Mouse (Mus musculus) frontal cortex, postnatal 14 days (tissue): ENCODE data around the gene Pou5f1.
A peak's percentile ranks its signal among the peaks of the same experiment; 100 is the strongest.

Source experiments
- DNase-seq, 2 experiments: peaks; one replicate each; pipeline ENCODE4 v3.0.0; 2022; ENCODE audit warnings: low spot score in 2 of 2

The Pou5f1 gene

GRCm38 (mm10) chr17:35513886-35514285 lies 8.1 kb downstream of the Pou5f1 start:
- DNase-seq, result peak in 1 of 2 experiments; percentile 59

GRCm38 (mm10) chr17:35514756-35515155 lies 8.9 kb downstream of the Pou5f1 start:
- DNase-seq, result no peak

- no peak for DNase-seq
These were observed 10.3 kb downstream of the Pou5f1 start for GRCm38 (mm10) chr17:35515911-35516640.

DNA sequence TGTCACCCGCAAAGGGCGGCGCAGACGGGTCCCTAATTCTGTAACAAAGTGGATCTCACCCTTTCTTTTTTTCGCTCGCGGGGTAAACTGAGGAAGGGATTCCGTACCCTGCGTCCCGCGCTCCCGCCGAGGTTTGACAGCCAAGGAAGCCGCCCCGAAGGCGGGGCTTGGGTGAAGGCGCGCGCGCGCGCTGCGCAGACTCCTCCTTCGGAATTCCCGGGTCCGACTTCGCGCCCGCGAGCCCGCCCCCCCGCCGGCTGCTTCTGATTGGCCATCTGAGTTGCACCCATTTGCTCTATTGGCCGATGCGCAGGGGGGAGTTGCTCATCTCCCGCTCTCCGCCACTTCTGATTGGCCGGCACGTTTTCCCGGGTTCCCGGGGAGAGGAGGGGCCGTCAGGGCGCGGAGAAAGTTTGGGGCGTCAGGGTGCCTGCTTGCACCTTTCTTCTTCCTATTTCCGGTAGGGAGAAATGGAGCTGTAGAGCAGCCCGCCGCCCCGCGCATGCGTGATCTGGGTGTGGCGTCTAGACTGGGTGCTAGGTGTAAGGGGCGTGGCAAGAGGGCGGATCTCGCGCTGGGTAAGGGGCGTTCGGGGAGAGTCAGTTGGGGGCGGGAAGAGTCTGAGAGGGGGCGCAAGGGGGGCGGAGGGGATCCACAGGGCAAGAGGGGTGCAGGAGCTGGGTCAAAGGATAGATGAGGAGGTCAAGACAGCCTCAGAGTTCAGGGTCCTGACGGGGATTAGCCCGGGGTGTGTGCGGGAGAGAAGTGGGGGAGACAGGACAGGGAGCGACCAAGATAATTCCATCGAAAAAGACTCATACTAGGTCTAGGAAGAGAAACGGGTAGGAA lies 11.1 kb downstream of the Pou5f1 start, which contains the start of the genes Tcf19 and Cchcr1:
Tcf19 (minus strand) TSS at position 173 of the 849 bp plus-strand sequence.
Cchcr1 (plus strand) TSS at position 449 of the 849 bp plus-strand sequence.
- DNase-seq, result peak; percentile 93 to 94

DNA sequence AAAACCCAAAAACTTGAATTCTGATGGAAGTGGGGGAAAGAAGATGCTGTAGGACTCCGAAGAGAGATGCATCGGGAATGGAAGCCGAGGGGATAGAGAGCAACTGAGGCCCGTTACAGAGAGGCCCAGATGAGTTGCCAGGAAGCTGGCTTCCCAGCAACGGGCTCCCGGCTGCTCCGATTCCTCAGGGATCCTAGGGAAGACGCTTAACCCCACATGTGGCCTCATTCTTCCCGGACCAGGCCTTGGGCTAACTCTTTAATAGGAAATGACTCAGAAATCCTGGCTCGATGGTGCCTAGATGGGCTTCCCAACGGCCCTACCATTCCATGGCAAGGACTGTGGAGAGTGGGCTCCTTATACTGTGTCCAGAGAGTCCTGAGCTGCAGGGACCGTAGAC lies 11.7 kb downstream of the Pou5f1 start:
- DNase-seq, result no peak

DNA sequence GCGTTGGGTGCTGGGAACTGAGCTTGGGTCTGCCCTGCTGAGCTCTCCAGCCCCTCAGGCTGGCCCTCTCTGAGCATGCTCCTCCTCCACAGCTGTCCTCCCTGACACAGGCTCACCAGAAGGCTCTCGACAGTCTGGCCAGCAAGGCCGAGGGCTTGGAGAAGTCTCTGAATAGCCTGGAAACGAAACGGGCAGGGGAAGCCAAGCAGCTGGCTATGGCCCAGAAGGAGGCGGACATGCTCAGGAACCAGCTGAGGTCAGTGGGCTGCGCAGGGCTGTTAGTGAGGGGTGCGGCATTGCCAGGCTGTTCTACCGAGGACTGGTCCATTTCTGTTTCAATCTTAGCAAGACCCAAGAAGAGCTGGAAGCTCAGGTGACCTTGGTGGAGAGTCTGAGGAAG lies 18.5 kb downstream of the Pou5f1 start:
- DNase-seq, result no peak

- DNase-seq, result no peak
These were observed 20.8 kb downstream of the Pou5f1 start for GRCm38 (mm10) chr17:35526644-35527043.

- DNase-seq, result no peak
These were observed 26.5 kb downstream of the Pou5f1 start for GRCm38 (mm10) chr17:35532360-35532759.

- DNase-seq, result no peak
These were observed 27.1 kb downstream of the Pou5f1 start, which contains the start of gene Psors1c2 for GRCm38 (mm10) chr17:35532901-35533300. Gene Psors1c2, plus strand, starts transcription at chr17:35533201.

- peak; percentile 62 to 81 for DNase-seq
These were observed 28.5 kb downstream of the Pou5f1 start for GRCm38 (mm10) chr17:35534343-35534742.

- no peak for DNase-seq
These were observed 31.6 kb downstream of the Pou5f1 start for GRCm38 (mm10) chr17:35537421-35537820.

- no peak for DNase-seq
These were observed 32.7 kb downstream of the Pou5f1 start for GRCm38 (mm10) chr17:35538476-35538875.

- no peak for DNase-seq
These were observed 33.7 kb downstream of the Pou5f1 start for GRCm38 (mm10) chr17:35539540-35539939.

- no peak for DNase-seq
These were observed 37.1 kb downstream of the Pou5f1 start for GRCm38 (mm10) chr17:35542761-35543411.

GRCm38 (mm10) chr17:35543412-35543861 lies 37.6 kb downstream of the Pou5f1 start:
- no peak for DNase-seq

DNA sequence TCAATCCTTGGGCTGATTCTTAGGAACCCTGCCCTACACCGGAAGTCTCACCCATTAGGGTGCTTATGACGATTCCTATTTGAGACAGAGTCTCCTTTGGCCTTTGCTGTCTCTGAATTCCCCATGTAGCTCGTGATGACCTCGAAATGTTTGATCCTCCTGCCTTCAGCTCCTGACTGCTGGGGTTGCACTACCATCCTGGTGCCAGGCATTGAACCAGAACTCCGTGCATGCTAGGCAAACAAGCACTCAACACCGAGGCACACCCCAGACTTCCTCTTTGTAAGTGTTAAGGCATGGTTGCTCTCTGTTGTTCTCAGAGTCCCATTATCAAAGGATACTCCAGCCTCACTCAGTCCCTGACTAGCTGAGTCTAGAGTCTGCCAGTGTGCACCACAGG lies 38.2 kb downstream of the Pou5f1 start:
- DNase-seq, result no peak

- peak in 1 of 2 experiments; percentile 61 for DNase-seq
These were observed 38.9 kb downstream of the Pou5f1 start for GRCm38 (mm10) chr17:35544680-35545079.

- no peak for DNase-seq
These were observed 41.6 kb downstream of the Pou5f1 start for GRCm38 (mm10) chr17:35547465-35547864.

GRCm38 (mm10) chr17:35548636-35549035 lies 42.8 kb downstream of the Pou5f1 start:
- no peak for DNase-seq

DNA sequence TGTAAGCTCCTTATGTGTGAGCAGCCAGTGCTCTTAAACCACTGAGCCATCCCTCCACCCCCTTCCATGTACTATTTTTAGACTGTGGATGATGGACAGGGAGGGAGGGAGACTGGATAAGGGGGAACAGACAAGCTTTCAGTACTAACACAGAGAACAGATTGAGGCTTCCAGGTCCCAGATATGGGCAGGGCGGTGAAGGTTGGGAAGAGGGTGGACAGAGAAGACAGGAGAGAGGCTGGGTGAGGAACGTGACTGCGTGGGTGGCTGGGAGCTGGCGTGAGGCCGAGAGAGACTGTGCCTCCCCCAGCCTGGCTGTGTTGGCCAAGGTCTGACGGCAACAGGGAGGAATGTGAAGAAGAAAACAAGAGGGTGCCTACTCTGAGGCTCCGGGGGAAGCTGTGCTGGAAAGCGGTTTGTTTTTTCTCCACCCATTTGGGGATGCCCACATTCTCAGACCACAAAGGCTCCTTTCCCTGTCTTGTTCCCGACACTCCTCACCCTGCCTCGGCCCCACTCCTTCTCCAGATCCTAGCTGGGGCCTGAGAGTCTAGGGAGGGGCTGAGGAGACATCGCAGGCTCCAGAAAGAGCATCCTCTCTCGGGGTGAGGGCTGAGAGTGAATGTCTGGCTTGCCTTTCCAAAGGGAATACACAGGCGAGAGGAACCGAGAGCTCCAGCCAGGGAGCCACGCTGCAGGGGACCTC lies 43.8 kb downstream of the Pou5f1 start:
- peak; percentile 72 to 77 for DNase-seq

GRCm38 (mm10) chr17:35550143-35550494 lies 44.3 kb downstream of the Pou5f1 start:
- no peak for DNase-seq
